Mouse (Mus musculus) subcutaneous adipose tissue, adult 2 months (tissue): ENCODE data around the gene Pga5. TPM values are rescaled to one million over a fixed set of nuclear protein-coding genes. Genes with fewer than 3 reads are reported as not detected.

Experiments
- polyA plus RNA-seq: library from polyadenylated mRNA; depleted of rRNA; stranded (reverse); fragments of >200 nt; gene quantifications from 2 replicates; pipeline ENCODE4 v1.2.3, GENCODE M21; 2012; ENCODE audit warnings: low replicate concordance; rRNA removed

Gene Pga5
- 0.64 TPM in 1 of 2 replicates, not detected in the other for polyA plus RNA-seq

GRCm38 (mm10) chr19:10677915-10678771 lies at the start of gene Pga5:
TSS of gene Pga5 (minus strand) at chr19:10678071.

DNA sequence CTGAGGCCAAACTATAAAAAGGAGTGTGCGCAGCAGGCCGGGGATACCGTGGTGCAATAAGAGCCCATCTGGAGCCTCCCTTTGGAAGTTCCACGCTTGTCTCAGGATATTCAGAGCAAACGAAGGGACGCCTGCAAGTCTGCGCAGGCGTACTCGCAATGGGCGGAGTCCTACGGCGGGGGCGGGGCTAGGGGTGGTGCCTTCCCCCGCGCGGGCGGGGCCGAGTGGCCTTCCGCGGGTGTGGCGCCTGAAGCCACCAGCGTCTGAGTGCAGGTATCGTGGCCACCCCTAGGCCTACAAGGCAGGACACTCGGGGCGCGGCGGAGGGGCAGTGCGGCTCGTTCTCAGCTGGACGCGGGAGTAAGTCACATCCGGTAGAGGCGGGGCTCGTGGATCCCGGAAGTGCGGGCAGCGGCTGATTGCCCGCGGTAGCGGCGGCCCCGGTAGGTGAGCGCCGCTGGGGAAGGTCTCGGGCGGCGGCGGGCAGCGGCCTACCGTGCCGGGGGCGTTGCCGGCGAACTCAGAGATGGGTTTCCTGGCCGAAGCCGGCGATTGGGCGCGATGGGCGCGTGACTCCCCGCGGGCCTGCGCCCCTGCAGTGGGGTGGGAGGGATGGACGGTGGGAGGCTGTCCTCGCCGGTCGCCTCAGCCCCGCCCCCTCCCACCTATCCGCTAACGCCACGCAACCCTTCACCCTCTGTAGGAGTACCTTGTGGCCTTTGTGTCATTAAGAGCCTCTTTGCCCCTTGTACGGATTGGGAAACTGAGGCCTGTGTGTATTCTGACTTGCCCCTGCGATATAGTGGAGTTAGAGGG lies 10.9 kb upstream of the Pga5 start, which contains the start of gene Vps37c:
Gene Vps37c, plus strand, starts transcription at position 199 of the 816 bp plus-strand sequence.

GRCm38 (mm10) chr19:10634106-10634871 lies 43.6 kb downstream of the Pga5 start, which contains the start of gene Vwce:
TSS of gene Vwce (plus strand) at chr19:10634213.

Other genes with a start within 250 kb of the Pga5 start
- 0.53 and 5.3 TPM in 2 replicates for gene Lrrc10b, start 220.6 kb downstream of the Pga5 start, polyA plus RNA-seq
- gene Ppp1r32, start 195.1 kb downstream of the Pga5 start, polyA plus RNA-seq, result 0.40 and 0.42 TPM in 2 replicates
- 32.8 and 58.4 TPM in 2 replicates for gene Cpsf7, start 152.8 kb downstream of the Pga5 start, polyA plus RNA-seq
- gene Sdhaf2, start 151.9 kb downstream of the Pga5 start, polyA plus RNA-seq, result 40.4 and 50.3 TPM in 2 replicates
- gene Tmem216, start 121.8 kb downstream of the Pga5 start, polyA plus RNA-seq, result 35.7 and 58.1 TPM in 2 replicates
- 39.5 and 43.1 TPM in 2 replicates for gene Cyb561a3, start 100.9 kb downstream of the Pga5 start, polyA plus RNA-seq
- gene Tmem138, start 100.7 kb downstream of the Pga5 start, polyA plus RNA-seq, result 10.9 and 16.8 TPM in 2 replicates
- gene Ddb1, start 72.7 kb downstream of the Pga5 start, polyA plus RNA-seq, result 162 and 243 TPM in 2 replicates
- 18.6 and 21.7 TPM in 2 replicates for gene Tkfc, start 72.4 kb downstream of the Pga5 start, polyA plus RNA-seq
- gene Vwce, start 43.9 kb downstream of the Pga5 start, polyA plus RNA-seq, result 0.14 and 0.50 TPM in 2 replicates
- 26.3 and 34.3 TPM in 2 replicates for gene Vps37c, start 10.7 kb upstream of the Pga5 start, polyA plus RNA-seq
- gene Cd5, start 60.9 kb upstream of the Pga5 start, polyA plus RNA-seq, result 0.68 and 0.80 TPM in 2 replicates
- gene Cd6, start 152.0 kb upstream of the Pga5 start, polyA plus RNA-seq, result 0.24 and 1.0 TPM in 2 replicates
- gene Slc15a3, start 161.7 kb upstream of the Pga5 start, polyA plus RNA-seq, result 6.2 and 12.4 TPM in 2 replicates
- 20.4 and 60.0 TPM in 2 replicates for gene Tmem132a, start 191.9 kb upstream of the Pga5 start, polyA plus RNA-seq
- gene Tmem109, start 203.9 kb upstream of the Pga5 start, polyA plus RNA-seq, result 204 and 245 TPM in 2 replicates
- 214 and 361 TPM in 2 replicates for gene Prpf19, start 217.2 kb upstream of the Pga5 start, polyA plus RNA-seq
- 0.22 TPM in 1 of 2 replicates, not detected in the other for gene Zp1, start 242.6 kb upstream of the Pga5 start, polyA plus RNA-seq